Mouse (Mus musculus) right cerebral cortex, postnatal 10 days (tissue): ENCODE data around the gene Gm9970.

Experiments used
- DNase-seq, 2 experiments: peaks; one replicate each; pipeline ENCODE4 v3.0.0; 2021; ENCODE audit warnings: low spot score in 2 of 2

The Gm9970 gene

GRCm38 (mm10) chr5:31195671-31196070 is 45.4 kb downstream of the Gm9970 start:
- DNase-seq = peak in 1 of 2 experiments; percentile 41

GRCm38 (mm10) chr5:31194486-31195485 is 46.2 kb downstream of the Gm9970 start:
- peak in 1 of 2 experiments; percentile 29 for DNase-seq

- DNase-seq = no peak
Measured at GRCm38 (mm10) chr5:31193631-31194281, 47.3 kb downstream of the Gm9970 start.

GRCm38 (mm10) chr5:31192939-31193630 is 47.9 kb downstream of the Gm9970 start, which contains the start of the genes Snx17 and Eif2b4:
TSS of gene Snx17 (plus strand) at chr5:31193227.
TSS of gene Eif2b4 (minus strand) at chr5:31193430.
- DNase-seq = peak; percentile 100

GRCm38 (mm10) chr5:31192045-31192938 is 48.7 kb downstream of the Gm9970 start:
- no peak for DNase-seq
